Mouse (Mus musculus): Measurements from ENCODE around the gene Rxra.

Gene Rxra

GRCm38 (mm10) chr2:27807684-27808083 is 131.4 kb downstream of the Rxra start:
- DNase-seq (ENCODE audit: low read depth, low spot score): no peak

DNA sequence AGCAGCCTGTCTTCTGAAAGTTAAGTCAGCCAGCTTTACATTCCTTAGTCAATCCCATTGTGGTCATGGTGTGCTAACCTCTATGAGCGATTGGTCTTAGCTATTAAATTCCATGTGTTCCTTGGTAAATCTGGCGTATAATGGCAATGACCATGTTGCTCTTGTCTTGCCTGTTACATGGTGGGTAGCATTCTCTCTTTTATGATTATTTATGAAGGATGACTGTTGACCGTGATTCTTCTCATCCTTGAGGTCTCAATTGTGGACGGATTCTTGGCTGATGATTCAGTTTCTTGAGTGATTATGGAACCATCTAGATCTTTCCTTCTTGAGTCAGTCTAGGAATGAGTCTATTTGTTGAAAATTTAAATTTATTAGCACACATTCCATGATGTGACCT is 133.7 kb downstream of the Rxra start:
- DNase-seq (ENCODE audit: low read depth, low spot score): no peak

All from ZHBTc4 (cell line).